Mouse (Mus musculus) granulocyte monocyte progenitor cell, adult 5-6 weeks (primary cell): Measurements from ENCODE around the gene Gpr15. TPM values are rescaled to one million over a fixed set of nuclear protein-coding genes. Genes with fewer than 3 reads are reported as not detected.

Source experiments
- ATAC-seq: replicated peaks from 2 replicates; pipeline ENCODE4 v1.8.0; 2016; ENCODE audit warnings: mild to moderate bottlenecking, moderate TSS enrichment, inconsistent platforms; ENCODE audit not compliant: poor library complexity, severe bottlenecking
- total RNA-seq, 2 experiments: library from RNA; stranded (forward) in 1 of 2; stranded (reverse) in 1 of 2; fragments of 200-712, 200-1000 nt in 1 of 2; fragments of >200 nt in 1 of 2; fragmentation: Nextera tagmentation in 1 of 2; gene quantifications; 2 replicates each; pipeline ENCODE4 v1.2.3; 2014 to 2017

Gene Gpr15
- total RNA-seq, 2 experiments from 2014 or later, result 0.77 TPM; not detected in 1

DNA sequence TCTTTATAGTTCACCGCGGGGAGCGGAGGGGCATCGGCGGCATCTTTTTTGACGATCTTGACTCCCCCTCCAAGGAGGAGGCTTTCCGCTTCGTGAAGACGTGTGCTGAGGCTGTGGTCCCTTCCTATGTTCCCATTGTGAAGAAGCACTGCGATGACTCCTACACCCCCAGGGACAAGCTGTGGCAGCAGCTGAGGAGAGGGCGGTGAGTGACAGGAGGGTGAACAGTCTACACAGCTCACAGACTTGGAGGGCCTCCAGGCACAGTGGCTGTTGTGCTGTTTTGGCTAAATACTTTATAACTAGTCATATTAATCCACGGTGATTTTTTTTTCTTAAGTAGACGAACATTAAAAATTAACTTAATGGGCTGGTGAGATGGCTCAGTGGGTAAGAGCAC, 43.6 kb downstream of the Gpr15 start:
- no peak for ATAC-seq

DNA sequence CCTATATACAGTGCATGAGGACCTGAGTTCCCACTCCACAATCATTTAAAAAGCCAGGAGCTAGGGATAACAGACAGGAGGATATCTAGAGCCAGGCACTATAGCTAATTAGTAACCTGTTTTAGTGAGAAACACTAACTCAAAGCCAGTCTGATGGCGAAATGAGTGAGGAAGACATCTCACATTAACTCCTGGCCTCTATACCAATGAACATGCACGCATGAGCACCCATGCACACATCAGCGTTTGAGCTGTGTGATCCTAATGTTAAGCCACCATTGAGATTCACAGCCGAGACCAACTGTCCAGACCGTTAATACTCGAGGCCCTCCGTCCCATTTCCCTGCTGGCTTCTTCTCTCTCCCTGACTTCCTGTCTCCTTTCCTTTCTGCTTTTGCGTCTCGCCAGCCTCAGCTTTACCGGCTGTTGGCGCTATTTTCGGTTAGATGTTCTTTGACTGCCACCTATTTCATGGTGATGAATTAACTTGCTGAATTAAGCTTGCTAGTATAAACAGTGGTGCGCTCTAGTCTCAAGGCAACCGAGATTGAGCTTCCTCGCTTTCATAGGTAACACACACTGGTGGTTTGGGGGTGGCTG, 45.0 kb downstream of the Gpr15 start:
- ATAC-seq, result no peak

DNA sequence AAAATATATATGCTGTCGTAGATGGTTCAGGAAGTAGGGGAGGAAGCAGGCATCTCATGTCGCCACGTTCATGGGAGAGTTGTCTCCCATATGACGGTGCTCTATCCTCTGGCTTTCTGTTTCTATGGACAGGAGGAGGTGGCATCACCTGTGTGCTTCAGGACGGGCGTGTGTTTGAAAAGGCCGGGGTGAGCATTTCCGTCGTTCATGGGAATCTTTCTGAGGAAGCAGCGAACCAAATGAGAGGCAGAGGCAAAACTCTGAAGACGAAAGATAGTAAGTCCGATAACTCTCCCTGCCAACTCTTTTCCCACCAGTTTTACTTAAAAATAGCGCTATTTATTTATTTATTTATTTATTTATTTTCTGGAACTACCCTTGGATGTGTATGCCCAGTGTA, 46.5 kb downstream of the Gpr15 start:
- no peak for ATAC-seq

DNA sequence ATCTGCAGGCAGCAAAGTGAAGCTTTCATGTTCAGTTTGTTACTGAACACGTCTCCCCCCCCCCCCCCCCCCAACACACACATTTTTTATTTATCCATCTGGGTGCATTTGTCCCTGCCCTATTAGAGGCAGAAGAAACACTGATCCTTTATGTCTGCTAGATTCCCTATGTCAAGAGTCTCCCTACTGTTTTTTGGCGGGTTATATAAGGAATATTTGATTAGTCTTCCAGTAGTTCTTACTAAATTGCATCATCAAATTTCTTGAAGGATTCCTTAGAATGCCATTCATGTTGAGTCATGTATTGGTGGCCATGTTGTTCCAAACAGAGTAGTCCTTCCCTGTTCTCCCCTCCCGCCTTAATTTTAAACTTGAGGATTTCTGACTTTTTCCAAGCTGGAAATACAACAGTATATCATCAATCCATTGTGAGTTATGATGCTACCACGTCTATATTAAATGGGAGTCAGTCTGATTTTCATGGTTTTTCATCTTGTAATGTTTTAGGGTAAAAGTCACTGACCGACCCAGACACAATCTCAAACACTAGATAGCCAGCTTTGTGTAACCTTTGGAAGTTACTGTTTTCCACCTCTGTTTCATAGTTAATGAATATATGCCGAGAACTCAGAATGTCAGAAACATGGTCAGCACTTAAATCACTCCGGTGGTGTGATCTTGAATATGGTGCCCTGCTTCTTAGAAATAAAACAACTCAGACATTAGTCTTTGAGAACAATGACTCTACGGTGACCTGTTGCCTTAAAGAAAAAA, 47.5 kb downstream of the Gpr15 start:
- ATAC-seq, result no peak

DNA sequence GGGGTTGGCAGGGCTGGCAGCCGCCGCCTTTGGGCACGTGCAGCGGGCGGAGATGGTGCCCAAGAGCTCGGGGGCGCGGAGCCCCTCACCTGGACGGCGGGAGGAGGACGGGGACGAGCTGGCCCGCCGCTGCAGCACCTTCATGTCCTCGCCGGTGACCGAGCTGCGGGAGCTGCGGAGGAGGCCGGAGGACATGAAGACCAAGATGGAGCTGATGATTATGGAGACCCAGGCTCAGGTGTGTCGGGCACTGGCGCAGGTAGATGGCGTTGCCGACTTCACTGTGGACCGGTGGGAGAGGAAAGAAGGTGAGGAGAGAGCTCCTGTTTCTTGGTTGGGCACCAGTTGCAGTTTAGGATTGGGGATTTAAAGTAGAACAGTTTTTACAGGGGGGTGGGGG, 48.2 kb downstream of the Gpr15 start:
- ATAC-seq, result 0 out of 2 replicates have a peak, but pooled peaks have one; percentile 0

DNA sequence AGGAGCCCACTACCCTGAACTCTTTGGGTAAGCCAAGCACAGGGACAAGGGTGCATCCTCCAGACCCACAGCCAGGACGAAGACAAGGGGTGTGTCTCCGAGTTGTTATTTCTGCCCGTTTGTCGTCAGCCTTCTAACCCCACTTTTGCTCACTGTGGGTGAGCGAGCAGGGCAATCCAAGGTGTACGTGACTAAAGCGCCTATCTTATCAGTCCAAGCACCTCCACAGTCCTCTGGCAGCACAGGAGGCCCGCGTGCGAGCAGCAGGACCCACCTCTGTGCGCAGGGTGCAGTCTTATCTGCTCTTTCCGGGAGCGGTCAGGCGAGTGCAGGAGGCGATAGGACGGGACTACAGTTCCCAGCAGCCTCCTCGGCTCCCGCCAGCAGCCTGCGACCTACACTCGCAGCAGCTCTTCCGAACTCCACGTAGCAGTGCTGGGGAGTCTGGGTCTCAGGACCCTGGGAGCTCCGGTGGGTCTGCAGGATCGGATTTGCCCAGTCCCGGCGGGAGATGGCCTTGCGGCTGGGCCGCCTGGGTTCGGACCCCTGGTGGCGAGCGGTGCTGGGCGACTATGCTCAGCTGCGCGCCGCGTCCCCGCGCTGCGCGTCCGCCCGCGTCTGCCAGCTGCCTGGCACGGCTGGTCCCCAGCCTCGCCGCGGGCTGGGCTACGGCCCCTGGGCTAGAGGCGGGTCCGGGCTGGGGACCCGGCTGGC, 48.8 kb downstream of the Gpr15 start, which contains the start of gene Cpox:
Gene Cpox, plus strand, starts transcription at position 376 of the 714 bp plus-strand sequence.
- ATAC-seq, result peak; percentile 94

DNA sequence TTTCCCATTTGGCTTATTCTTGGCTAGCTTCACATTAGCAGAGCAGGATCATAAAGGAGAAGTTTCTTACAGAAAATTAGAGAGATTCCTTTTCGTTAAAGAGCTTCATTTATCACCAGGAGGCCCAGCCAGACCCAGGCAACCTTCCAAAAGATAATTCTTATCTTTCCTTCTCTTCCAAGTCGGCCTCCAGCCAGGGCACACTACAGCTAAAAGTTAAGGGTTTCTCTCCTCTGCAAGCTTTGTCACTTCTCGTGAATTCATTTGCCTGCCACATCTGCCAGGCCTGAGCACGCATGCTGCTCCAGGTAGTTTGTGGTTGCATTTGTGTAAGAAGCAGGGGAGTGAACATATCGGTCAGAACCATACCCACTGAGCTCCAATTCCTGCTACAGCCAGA, 49.6 kb downstream of the Gpr15 start:
- ATAC-seq, result no peak

DNA sequence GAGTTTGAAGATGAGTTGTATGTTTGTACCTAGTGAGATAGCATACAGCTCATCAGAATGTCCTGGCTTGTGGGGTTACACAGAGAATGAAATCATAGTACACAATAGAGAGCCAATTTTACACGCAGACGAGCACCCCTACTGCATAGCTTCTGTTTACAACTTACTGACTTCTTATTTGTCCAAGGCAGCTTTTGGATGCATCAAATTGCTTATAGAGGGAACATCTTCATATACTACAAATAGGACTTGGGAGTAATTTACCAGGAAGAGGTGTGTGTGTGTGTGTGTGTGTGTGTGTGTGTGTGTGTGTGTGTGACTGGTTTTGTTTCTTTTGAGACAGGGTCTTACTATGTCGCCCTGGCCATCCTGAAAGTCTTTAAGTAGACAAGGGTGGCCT, 50.3 kb downstream of the Gpr15 start:
- ATAC-seq, result no peak

Other genes starting within 250 kb of the Gpr15 start
- not detected in 2 replicates for gene St3gal6, start 194.8 kb downstream of the Gpr15 start, total RNA-seq (2014; fragmentation: Nextera tagmentation)
- gene St3gal6, start 194.8 kb downstream of the Gpr15 start, total RNA-seq (2017), result 0.73 TPM in 1 of 2 replicates, not detected in the other
- gene Gm813, start 102.1 kb downstream of the Gpr15 start, total RNA-seq (2014; fragmentation: Nextera tagmentation), result not detected in 2 replicates
- gene Gm813, start 102.1 kb downstream of the Gpr15 start, total RNA-seq (2017), result not detected in 2 replicates
- not detected in 2 replicates for gene E330017A01Rik, start 80.3 kb downstream of the Gpr15 start, total RNA-seq (2014; fragmentation: Nextera tagmentation)
- gene E330017A01Rik, start 80.3 kb downstream of the Gpr15 start, total RNA-seq (2017), result not detected in 2 replicates
- gene Cpox, start 48.8 kb downstream of the Gpr15 start, total RNA-seq (2014; fragmentation: Nextera tagmentation), result 21.9 and 32.7 TPM in 2 replicates
- gene Cpox, start 48.8 kb downstream of the Gpr15 start, total RNA-seq (2017), result 23.4 and 25.2 TPM in 2 replicates
- gene Cldnd1, start 8.8 kb upstream of the Gpr15 start, total RNA-seq (2014; fragmentation: Nextera tagmentation), result 27.8 and 57.0 TPM in 2 replicates
- gene Cldnd1, start 8.8 kb upstream of the Gpr15 start, total RNA-seq (2017), result 13.4 and 23.7 TPM in 2 replicates
- not detected in 2 replicates for gene Olfr172, start 44.1 kb upstream of the Gpr15 start, total RNA-seq (2014; fragmentation: Nextera tagmentation)
- gene Olfr172, start 44.1 kb upstream of the Gpr15 start, total RNA-seq (2017), result not detected in 2 replicates
- gene Olfr173, start 81.2 kb upstream of the Gpr15 start, total RNA-seq (2014; fragmentation: Nextera tagmentation), result not detected in 2 replicates
- not detected in 2 replicates for gene Olfr173, start 81.2 kb upstream of the Gpr15 start, total RNA-seq (2017)
- gene Olfr175-ps1, start 107.7 kb upstream of the Gpr15 start, total RNA-seq (2014; fragmentation: Nextera tagmentation), result not detected in 2 replicates
- not detected in 2 replicates for gene Olfr175-ps1, start 107.7 kb upstream of the Gpr15 start, total RNA-seq (2017)
- not detected in 2 replicates for gene Olfr177, start 155.7 kb upstream of the Gpr15 start, total RNA-seq (2014; fragmentation: Nextera tagmentation)
- gene Olfr177, start 155.7 kb upstream of the Gpr15 start, total RNA-seq (2017), result not detected in 2 replicates
- gene Olfr178, start 173.0 kb upstream of the Gpr15 start, total RNA-seq (2014; fragmentation: Nextera tagmentation), result not detected in 2 replicates
- not detected in 2 replicates for gene Olfr178, start 173.0 kb upstream of the Gpr15 start, total RNA-seq (2017)
- not detected in 2 replicates for gene Olfr181, start 209.7 kb upstream of the Gpr15 start, total RNA-seq (2014; fragmentation: Nextera tagmentation)
- not detected in 2 replicates for gene Olfr181, start 209.7 kb upstream of the Gpr15 start, total RNA-seq (2017)
- not detected in 2 replicates for gene Olfr180, start 210.3 kb upstream of the Gpr15 start, total RNA-seq (2014; fragmentation: Nextera tagmentation)
- not detected in 2 replicates for gene Olfr180, start 210.3 kb upstream of the Gpr15 start, total RNA-seq (2017)